Mouse (Mus musculus) sigmoid colon, adult 10 weeks (tissue): ENCODE measurements around the gene Stra8. TPM values are rescaled to one million over a fixed set of nuclear protein-coding genes. Genes with fewer than 3 reads are reported as not detected.

Experiments
- polyA plus RNA-seq: library from polyadenylated mRNA; stranded (reverse); fragments of 350-450 nt; fragmentation: Illumina TruSeq; extraction: RNeasy Lipid Tissue Mini Kit (QIAGEN cat#74804); gene quantifications from one replicate; pipeline ENCODE4 v1.2.3, GENCODE M21; 2014; ENCODE audit warnings: low read depth, low replicate concordance

The Stra8 gene
- not detected for polyA plus RNA-seq

GRCm38 (mm10) chr6:34919956-34920355 lies at the start of gene Stra8:
Stra8 (plus strand) TSS chr6:34920163.

DNA sequence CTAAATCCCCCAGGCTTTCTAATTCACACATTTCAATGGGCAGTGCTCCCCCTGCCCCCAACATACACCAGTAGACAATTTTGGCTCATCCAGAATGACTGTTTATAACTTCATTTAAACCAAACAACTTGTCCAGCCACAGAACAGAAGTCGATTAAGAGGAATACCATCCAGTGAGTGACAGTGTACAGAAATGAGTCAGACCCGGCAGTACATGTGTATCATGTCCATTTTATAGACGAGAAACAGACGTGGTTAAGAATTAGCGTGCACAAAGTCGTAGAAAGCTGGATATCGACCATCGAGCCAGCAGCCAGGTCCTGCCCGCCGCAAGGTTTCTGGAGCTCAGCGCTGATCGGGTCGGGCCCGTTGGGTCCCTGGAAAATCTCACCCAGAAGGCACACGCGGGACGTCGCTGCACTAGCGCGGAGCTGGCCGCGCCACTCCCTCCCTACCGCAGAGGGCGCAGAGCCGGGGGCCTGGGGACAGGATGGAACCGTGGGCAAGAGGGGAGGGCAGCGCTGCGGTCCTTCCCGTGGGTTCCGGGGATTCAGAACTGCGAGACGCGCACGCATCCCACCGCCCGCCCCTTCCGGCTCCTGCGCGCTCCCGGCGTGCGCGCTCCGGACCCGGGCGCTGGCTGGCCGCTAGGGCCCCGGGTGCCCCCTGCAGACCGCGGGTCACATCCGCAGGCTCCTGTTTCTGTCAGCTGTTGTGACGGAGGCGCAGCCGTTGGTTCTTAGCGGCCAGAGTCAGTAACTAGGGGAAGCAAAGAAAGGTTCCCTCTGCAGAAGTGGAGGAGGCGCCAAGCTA lies 42.2 kb upstream of the Stra8 start, which contains the start of gene Cyren:
TSS of gene Cyren (minus strand) at position 552 of the 813 bp plus-strand sequence.

DNA sequence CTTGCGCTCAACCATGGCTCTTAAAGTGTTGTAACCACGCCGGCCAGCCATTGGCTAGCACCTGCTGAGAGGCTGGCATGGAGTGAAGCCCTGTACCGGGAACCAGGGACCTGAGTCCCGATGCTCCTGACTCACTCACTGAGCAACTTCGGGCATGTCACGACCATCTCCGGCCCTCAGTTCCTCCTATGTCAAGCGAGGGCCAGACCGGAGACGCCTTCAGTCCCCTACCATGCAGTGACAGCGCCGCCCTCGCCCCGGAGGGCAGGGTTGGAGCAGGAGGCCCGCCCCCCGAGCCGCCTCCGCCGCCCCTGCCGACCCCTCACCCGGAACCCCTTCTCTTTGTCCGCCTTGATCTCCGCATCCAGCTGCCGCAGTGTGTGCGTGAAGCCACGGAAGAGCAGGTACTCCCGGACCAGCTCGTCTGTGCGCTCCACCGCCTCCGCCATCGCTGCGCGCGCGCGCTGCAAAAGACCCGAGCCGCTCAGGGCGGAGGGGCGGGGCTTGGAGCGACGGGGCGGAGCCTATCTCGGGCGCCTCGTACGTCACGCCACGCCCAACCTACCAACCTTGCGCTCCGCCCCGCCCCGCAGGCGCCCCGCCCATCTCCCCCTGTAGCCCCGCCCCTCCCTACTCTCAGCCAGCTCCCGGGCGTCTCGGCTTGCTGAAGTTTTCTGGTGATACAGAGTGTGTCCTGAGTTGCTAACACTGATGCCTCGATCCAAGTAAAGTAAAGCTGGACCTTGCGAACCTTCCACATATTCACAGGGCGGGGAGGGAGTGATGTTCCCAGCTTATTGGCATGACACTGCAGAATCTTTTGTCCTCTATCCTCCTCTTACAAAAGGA lies 9.4 kb upstream of the Stra8 start, which contains the start of gene Wdr91:
TSS of gene Wdr91 (minus strand) at position 506 of the 849 bp plus-strand sequence.

GRCm38 (mm10) chr6:34988081-34988761 lies 68.3 kb downstream of the Stra8 start, which contains the start of gene Slc23a4:
Slc23a4 (minus strand) TSS chr6:34988404.

Other genes starting within 250 kb of the Stra8 start
- 13.0 TPM for gene Agbl3, start 139.7 kb upstream of the Stra8 start, polyA plus RNA-seq
- 67.2 TPM for gene Tmem140, start 57.0 kb upstream of the Stra8 start, polyA plus RNA-seq
- 0.88 TPM for gene Cyren, start 42.1 kb upstream of the Stra8 start, polyA plus RNA-seq
- 1.8 TPM for gene Wdr91, start 9.3 kb upstream of the Stra8 start, polyA plus RNA-seq
- 1.2 TPM for gene Slc23a4, start 68.2 kb downstream of the Stra8 start, polyA plus RNA-seq
- 37.6 TPM for gene Cnot4, start 213.6 kb downstream of the Stra8 start, polyA plus RNA-seq